Mouse (Mus musculus): ENCODE measurements at regions not wholly inside any gene's neighbourhood (a gene's known extent, or its start where the extent isn't known, plus 50 kb on each side); places are given as distances from the start of the nearest gene placed in this dataset.

DNA sequence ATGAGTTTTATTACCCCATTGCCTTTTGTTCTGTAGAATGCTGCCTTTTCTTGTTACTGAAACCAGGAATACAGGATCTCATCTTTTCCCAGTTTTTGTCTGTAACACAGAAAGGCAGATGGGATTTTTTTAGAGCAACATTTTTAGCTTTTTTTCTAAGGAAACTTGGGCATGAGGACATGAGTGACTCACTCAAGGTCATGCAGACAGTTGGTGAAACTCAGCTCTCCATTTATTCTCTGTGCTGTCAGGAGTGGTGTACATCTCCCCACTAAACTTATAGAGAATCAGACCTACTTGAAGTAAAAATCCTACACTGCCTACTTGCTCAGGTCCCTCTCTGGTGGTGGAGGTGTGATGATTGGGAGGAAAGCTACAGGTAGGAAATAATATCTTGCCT is 459.9 kb downstream of the Bcl11a start:
- TF ChIP-seq EP300 (IDR thresholded peaks at IDR 0.05; ENCODE audit: low read depth) (no peak), CTCF (IDR thresholded peaks at IDR 0.05; ENCODE audit: low read depth) (no peak)
